Mouse (Mus musculus): ENCODE results near the gene Mief2.

Mief2 gene

GRCm38 (mm10) chr11:60728260-60728761 lies at the start of gene Mief2:
Gene Mief2 (plus strand): TSS chr11:60728398.
- DNase-seq (ENCODE audit: low read depth, low spot score), result peak; percentile 91

DNA sequence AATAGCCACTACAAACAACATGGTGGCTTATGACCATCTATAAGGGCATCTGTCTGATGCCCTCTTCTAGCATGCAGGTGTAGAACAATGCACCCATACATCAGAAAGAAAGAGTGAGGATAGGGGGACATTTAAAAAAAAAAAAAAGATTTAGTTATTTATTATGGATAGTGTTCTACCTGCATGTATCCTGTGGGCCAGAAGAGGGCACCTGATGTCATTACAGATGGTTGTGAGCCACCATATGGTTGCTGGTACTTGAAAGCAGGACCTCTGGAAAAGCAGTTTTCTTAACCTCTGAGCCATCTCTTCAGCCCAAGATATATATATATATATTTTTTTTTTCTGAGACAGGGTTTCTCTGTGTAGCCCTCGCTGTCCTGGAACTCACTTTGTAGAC lies 32.0 kb upstream of the Mief2 start:
- no peak for DNase-seq (ENCODE audit: low read depth, low spot score)

- no peak for DNase-seq (ENCODE audit: low read depth, low spot score)
Measured at GRCm38 (mm10) chr11:60697561-60697960, 30.6 kb upstream of the Mief2 start.

DNA sequence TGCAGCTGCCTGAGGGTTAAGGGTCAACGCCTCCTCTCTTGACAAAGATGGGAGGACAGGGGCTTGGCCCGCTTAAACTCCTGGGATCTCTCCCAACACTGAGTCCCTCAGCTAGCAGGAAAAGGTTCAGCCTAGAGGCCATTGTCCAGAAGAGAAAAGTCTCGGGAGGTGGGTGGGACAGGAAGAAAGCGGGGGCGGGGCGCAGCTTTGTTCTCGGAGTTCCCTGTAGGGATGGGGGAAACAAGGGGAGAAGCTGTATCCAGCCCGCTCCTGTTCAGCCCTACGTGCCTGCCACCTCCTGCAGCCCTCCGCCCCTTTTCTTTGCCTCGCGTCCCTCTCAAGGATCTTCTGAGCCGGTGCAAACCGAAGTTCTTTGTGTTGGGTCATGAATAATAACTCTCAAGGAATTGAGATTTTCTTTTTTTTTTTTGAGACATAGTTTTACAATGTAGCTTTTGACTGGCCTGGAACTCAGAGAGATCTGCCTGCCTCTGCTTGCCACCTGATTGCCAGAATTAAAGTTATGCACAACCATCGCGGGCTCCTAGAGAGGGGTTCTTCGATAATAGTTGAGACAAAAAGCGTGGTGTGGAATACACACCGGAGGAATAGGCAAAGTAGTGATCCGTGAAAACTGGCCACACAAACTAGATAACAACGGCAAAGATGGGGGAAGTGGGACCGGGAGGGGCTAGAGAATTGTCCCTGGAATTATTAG lies 29.2 kb upstream of the Mief2 start:
- no peak for DNase-seq (ENCODE audit: low read depth, low spot score)

- peak; percentile 89 for DNase-seq (ENCODE audit: low read depth, low spot score)
Measured at GRCm38 (mm10) chr11:60699524-60700075, 28.6 kb upstream of the Mief2 start, which contains the start of gene Llgl1. Gene Llgl1 (plus strand): TSS chr11:60699723.

GRCm38 (mm10) chr11:60700320-60701185 lies 27.6 kb upstream of the Mief2 start:
- no peak for DNase-seq (ENCODE audit: low read depth, low spot score)

DNA sequence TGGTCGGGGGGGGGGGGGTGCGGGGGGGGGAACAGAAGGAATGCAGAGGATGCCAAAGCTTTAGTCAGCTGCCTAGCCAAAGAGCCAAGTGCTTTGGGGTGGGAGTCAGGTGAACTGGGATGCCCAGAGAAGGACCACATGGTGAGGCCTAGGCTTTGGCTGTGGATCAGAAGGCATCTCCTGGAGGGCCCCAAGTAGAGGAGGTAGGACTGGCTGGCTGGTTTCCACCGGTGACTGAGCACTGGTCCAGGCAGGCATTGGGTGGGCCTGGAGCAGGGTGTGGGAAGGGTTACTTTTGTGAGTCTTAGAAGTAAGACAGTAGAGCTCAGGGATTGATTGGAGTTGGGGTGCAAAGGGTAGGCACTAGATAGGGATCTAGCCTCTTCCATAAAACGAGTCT lies 26.6 kb upstream of the Mief2 start:
- DNase-seq (ENCODE audit: low read depth, low spot score), result no peak

DNA sequence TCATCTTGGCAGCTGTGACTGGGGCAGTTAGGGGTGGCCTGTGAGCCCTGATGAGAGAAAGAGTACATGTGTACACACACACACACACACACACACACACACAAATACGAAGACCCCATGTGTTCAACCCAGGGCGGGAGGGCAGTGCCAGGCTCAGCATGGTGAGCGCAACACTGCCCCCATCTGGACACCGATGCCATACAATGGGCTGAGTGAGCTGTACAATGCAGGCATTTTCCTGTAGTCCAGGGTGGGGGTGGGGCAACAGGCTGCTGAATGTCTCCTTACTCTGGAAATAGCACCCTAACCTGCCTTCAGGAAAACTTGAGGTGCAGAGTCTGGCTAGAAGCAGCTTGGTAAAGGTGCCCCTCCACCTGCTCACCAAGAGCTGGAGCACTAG lies 25.1 kb upstream of the Mief2 start:
- DNase-seq (ENCODE audit: low read depth, low spot score), result no peak

DNA sequence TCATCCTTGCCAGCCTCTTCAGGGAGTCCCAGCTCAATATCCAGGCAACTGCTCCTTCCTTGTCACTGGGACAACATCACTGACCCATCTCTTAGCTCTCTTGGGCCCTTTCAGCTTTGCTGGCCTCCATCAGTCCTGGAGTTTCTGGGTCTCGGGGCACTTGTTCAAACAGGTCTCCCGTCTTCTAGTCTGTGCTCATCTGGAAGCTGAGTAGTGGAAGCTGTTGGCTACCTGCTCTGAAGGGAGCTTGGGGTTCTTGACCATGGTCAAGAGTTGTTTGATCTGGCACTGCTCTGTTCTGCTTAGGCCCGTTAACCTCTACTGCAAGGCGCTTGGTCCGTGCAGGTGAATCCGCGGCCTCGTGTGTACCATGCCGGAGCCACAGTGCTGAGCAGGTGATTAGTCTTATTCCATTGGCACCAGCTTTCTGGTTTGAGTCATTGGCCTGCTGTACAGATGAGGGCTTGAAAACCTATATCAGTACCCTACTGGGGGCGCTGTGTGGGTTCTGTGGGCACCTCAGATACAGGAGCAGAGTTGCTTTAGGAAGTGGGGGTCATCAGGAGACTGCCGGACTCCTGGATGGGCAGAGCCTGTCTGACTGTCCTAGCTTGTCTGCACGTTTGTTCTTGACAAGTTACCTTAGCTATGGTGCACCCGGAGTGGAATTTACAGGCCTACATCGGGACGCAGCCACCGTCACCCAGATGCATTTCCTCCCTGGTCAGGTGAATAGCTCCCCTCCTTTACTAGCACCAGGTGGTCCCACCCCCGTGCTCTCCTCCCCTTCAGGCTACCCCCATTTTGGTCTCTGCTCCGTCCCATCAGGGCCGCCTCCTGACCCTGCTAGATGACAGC lies 23.9 kb upstream of the Mief2 start:
- no peak for DNase-seq (ENCODE audit: low read depth, low spot score)

DNA sequence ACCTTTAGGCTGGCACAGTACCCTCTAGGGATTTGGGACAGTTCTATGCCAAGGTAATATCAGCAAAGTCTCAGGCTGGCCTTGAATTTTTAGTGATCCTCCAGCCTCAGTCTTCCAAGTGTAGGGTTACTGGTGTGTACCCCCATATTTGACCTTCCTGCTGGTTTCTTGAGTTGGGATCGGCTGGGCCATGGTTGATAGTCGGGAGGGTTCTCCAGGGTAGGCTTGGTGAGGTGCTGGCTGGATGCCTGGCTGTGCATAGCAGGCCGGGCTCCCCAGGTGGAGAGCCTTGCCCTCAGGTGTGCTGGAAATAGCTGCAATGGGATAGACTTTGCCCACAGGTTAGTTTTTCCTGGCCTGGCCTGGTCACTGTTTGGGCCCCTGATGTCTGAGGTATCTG lies 22.9 kb upstream of the Mief2 start:
- no peak for DNase-seq (ENCODE audit: low read depth, low spot score)

DNA sequence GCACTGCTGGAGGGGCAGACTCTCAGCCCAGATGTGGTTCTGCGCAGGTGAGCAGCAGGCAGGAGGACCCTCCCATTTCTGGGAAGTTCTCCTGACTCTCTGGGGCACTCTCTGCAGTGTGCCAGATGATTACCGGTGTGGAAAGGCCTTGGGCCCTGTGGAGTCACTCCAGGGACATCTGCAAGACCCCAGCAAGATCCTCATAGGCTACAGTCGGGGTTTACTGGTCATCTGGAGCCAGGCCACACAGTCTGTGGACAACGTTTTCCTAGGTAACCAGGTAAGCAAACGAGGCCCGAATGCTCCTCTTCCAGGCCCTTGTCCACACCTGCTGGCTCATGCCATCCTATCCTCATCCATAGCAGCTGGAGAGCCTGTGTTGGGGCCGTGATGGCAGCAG lies 22.1 kb upstream of the Mief2 start:
- DNase-seq (ENCODE audit: low read depth, low spot score), result no peak

GRCm38 (mm10) chr11:60706696-60707480 lies 21.3 kb upstream of the Mief2 start:
- no peak for DNase-seq (ENCODE audit: low read depth, low spot score)

- DNase-seq (ENCODE audit: low read depth, low spot score), result no peak
Measured at GRCm38 (mm10) chr11:60707672-60708071, 20.5 kb upstream of the Mief2 start.

DNA sequence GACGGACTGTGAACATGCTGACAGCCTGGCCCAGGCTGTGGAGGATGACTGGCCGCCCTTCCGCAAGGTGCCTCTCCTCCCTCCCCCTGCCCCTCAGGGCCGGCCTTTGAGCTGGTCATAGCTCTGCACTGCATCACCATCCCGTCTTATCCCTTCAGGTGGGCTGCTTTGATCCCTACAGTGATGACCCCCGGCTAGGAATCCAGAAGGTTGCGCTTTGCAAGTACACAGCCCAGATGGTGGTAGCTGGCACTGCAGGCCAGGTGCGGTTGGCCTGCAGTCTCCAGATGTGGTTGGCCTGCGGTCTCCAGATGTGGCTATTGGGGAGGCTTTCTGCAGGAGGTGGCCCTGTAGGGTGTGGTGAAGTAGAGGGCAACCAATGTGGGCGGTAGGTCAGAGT lies 19.6 kb upstream of the Mief2 start:
- DNase-seq (ENCODE audit: low read depth, low spot score), result no peak

DNA sequence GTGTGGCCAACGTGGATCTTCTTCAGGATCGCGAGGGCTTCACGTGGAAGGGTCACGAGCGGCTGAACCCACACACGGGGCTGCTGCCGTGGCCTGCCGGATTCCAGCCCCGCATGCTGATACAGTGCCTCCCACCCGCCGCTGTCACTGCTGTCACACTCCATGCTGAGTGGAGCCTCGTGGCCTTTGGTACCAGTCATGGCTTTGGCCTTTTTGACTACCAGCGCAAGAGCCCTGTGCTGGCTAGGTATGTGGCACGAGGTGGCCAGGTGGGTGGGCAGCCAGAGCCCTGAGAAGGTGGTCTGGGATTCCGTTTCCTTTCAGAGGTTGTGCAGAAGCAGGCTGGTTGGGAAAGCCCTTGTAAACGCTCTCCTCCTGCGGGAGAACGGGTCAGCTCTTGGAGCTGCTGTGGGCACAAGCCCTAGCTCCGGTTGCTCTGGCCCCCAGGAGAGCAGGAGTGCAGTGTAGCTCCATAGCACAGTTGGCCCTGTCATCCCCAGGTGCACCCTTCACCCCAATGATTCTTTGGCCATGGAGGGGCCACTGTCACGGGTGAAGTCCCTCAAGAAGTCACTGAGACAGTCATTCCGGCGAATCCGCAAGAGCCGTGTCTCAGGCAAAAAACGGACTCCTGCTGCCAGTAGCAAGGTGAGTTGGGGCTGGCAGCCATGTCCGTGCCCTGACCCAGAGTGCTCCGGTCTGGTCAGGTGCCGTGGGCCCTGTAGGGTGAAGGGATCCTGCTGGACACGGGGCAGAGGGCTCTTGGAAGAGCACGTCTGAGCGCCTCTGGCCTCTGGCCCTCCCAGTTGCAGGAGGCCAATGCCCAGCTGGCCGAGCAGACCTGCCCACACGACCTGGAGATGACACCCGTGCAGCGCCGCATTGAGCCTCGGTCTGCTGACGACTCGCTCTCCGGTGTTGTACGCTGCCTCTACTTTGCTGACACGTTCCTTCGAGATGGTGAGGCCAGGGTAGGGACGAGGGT lies 18.4 kb upstream of the Mief2 start:
- DNase-seq (ENCODE audit: low read depth, low spot score), result no peak

- no peak for DNase-seq (ENCODE audit: low read depth, low spot score)
Measured at GRCm38 (mm10) chr11:60711218-60711617, 17.0 kb upstream of the Mief2 start.

- DNase-seq (ENCODE audit: low read depth, low spot score), result no peak
Measured at GRCm38 (mm10) chr11:60712040-60712439, 16.2 kb upstream of the Mief2 start.

GRCm38 (mm10) chr11:60712639-60713255 lies 15.5 kb upstream of the Mief2 start:
- no peak for DNase-seq (ENCODE audit: low read depth, low spot score)

GRCm38 (mm10) chr11:60715833-60716232 lies 12.4 kb upstream of the Mief2 start:
- no peak for DNase-seq (ENCODE audit: low read depth, low spot score)
